ENCODE assay signal across 20 mouse cellular contexts in genomic region chr7:45693921-45694591, GRCm38 (mm10). TPM values are rescaled to one million over a fixed set of nuclear protein-coding genes. Genes with fewer than 3 reads are reported as not detected.
A peak's percentile ranks its signal among the peaks of the same experiment; 100 is the strongest.
DNase-seq lines count a peak whose midpoint lies in the region; ATAC-seq and TF ChIP-seq lines count a peak whose summit lies in the region.
"Had no signal": no experiment of that assay in that cellular context is flagged by ENCODE, and none has a peak within 500 bp of the region (broad histone marks: within the 10 kb centered on the region; RNA-seq: fewer than 3 reads in every experiment).

Sec1 (minus strand) TSS chr7:45694402.

- no peak for ATAC-seq in CD4-positive, CD25-positive, alpha-beta regulatory T cell, adult 4 months
- ATAC-seq in hindbrain, postnatal 0 days = peak; percentile 36; the same call in 1 of the 2 replicates
- no peak for ATAC-seq in hindbrain, embryonic 16.5 days
- ATAC-seq in embryonic facial prominence, embryonic 14.5 days (ENCODE audit: low read depth) = no peak
- ATAC-seq: forebrain, embryonic 15.5 days had no signal

- peak; percentile 3 for DNase-seq in CD4-positive, CD25-positive, alpha-beta regulatory T cell, adult 2 months (ENCODE audit: low read depth, low spot score)
- DNase-seq in hindbrain, postnatal 0 days (ENCODE audit: low spot score) = no peak
- DNase-seq in embryonic facial prominence, embryonic 14.5 days (ENCODE audit: low spot score) = no peak
- no peak for DNase-seq in cerebellum, postnatal 14 days
- DNase-seq in yolk sac, embryonic 10.5 days (ENCODE audit: low spot score) = no peak
- DNase-seq: adrenal gland, postnatal 25 days; cerebellum, adult 9-11 months; layer of hippocampus, postnatal 36 days; left cerebral cortex, postnatal 4 days; lung, adult 18-20 months; right cerebral cortex, postnatal 14 days; thymus, postnatal 14 days had no signal

- no peak within 1 kb of the TSS for H3K4me2 ChIP-seq in hindbrain, postnatal 0 days (ENCODE audit: low read depth, low read length)
- no peak within 1 kb of the TSS for H3K4me2 ChIP-seq in hindbrain, embryonic 16.5 days (ENCODE audit: low read length)
- no peak within 1 kb of the TSS for H3K4me2 ChIP-seq in embryonic facial prominence, embryonic 14.5 days (ENCODE audit: low read depth, low read length)
- H3K4me2 ChIP-seq: forebrain, embryonic 15.5 days; heart, embryonic 15.5 days had no signal

- no peaks in the 10 kb centered on the region for H3K36me3 ChIP-seq in hindbrain, postnatal 0 days (ENCODE audit: insufficient read depth, low read length)
- no peaks in the 10 kb centered on the region for H3K36me3 ChIP-seq in hindbrain, embryonic 16.5 days (ENCODE audit: control insufficient read depth, insufficient read depth, low read length)
- no peaks in the 10 kb centered on the region for H3K36me3 ChIP-seq in E14TG2a.4 (ENCODE audit: insufficient read depth, low read length)
- no peaks in the 10 kb centered on the region for H3K36me3 ChIP-seq in embryonic facial prominence, embryonic 14.5 days (ENCODE audit: control insufficient read depth, insufficient read depth, low read length)
- H3K36me3 ChIP-seq: forebrain, embryonic 15.5 days; G1E; heart, embryonic 15.5 days had no signal

- no peaks in the 10 kb centered on the region for H3K27me3 ChIP-seq in hindbrain, postnatal 0 days (ENCODE audit: insufficient read depth, low read length)
- 0 out of 2 replicates have a peak, but pooled peaks cover 2% of the 10 kb centered on the region for H3K27me3 ChIP-seq in hindbrain, embryonic 16.5 days (replicated peaks; ENCODE audit: control insufficient read depth, insufficient read depth, low read length)
- peaks cover 79% of the 10 kb centered on the region for H3K27me3 ChIP-seq in E14TG2a.4 (ENCODE audit: insufficient read depth, low read length)
- peaks cover 9% of the 10 kb centered on the region for H3K27me3 ChIP-seq in embryonic facial prominence, embryonic 14.5 days (replicated peaks; ENCODE audit: control insufficient read depth, insufficient read depth, low read length)

- no peak within 1 kb of the TSS for H3K9ac ChIP-seq in hindbrain, postnatal 0 days (replicated peaks; ENCODE audit: low read length)
- no peak within 1 kb of the TSS for H3K9ac ChIP-seq in hindbrain, embryonic 16.5 days (ENCODE audit: low read depth, low read length)
- no peak within 1 kb of the TSS for H3K9ac ChIP-seq in embryonic facial prominence, embryonic 14.5 days (ENCODE audit: low read depth, low read length)
- H3K9ac ChIP-seq: forebrain, embryonic 15.5 days; heart, embryonic 15.5 days had no signal

- H3K9me3 ChIP-seq in hindbrain, postnatal 0 days (ENCODE audit: low read length) = no peaks in the 10 kb centered on the region
- H3K9me3 ChIP-seq in hindbrain, embryonic 16.5 days (ENCODE audit: control insufficient read depth, low read length) = no peaks in the 10 kb centered on the region
- H3K9me3 ChIP-seq in E14TG2a.4 (ENCODE audit: low read length) = peaks cover 6% of the 10 kb centered on the region; the same call in 1 of the 2 replicates
- no peaks in the 10 kb centered on the region for H3K9me3 ChIP-seq in embryonic facial prominence, embryonic 14.5 days (ENCODE audit: control insufficient read depth, low read length)
- H3K9me3 ChIP-seq: forebrain, embryonic 15.5 days; heart, embryonic 15.5 days; megakaryocyte, embryonic 14.5 days had no signal

- H3K4me3 ChIP-seq in hindbrain, postnatal 0 days (ENCODE audit: low read length) = no peak within 1 kb of the TSS
- H3K4me3 ChIP-seq in hindbrain, embryonic 16.5 days (ENCODE audit: low read length) = no peak within 1 kb of the TSS
- H3K4me3 ChIP-seq in E14TG2a.4 (replicated peaks; ENCODE audit: low read length) = peak within 1 kb of the TSS; percentile 53
- H3K4me3 ChIP-seq in embryonic facial prominence, embryonic 14.5 days (ENCODE audit: low read depth, low read length) = no peak within 1 kb of the TSS
- H3K4me3 ChIP-seq: forebrain, embryonic 15.5 days; heart, embryonic 15.5 days; megakaryocyte, embryonic 14.5 days had no signal

- H3K27ac ChIP-seq in hindbrain, postnatal 0 days = no peak within 1 kb of the TSS
- H3K27ac ChIP-seq in hindbrain, embryonic 16.5 days (ENCODE audit: low read depth, low read length) = no peak within 1 kb of the TSS
- H3K27ac ChIP-seq in embryonic facial prominence, embryonic 14.5 days (replicated peaks; ENCODE audit: low read depth, low read length) = peak within 1 kb of the TSS; percentile 17; the same call in 1 of the 2 replicates
- H3K27ac ChIP-seq: forebrain, embryonic 15.5 days; heart, embryonic 15.5 days; kidney, postnatal 0 days had no signal

- TF ChIP-seq CTCF in hindbrain, postnatal 0 days (IDR thresholded peaks at IDR 0.05; ENCODE audit: low read depth) = no peak
- TF ChIP-seq CTCF in E14TG2a.4 (conservative IDR thresholded peaks at IDR 0.05; ENCODE audit: low read length) = no peak

- WGBS in hindbrain, postnatal 0 days = 89% methylated on average over 50 of the region's 50 CpGs
- 86% methylated on average over 50 of the region's 50 CpGs for WGBS in hindbrain, embryonic 16.5 days
- 91% methylated on average over 50 of the region's 50 CpGs for WGBS in embryonic facial prominence, embryonic 14.5 days

- no peaks in the 10 kb centered on the region for H3K4me1 ChIP-seq in hindbrain, postnatal 0 days (ENCODE audit: insufficient read depth, low read length)
- H3K4me1 ChIP-seq in hindbrain, embryonic 16.5 days (ENCODE audit: control insufficient read depth, insufficient read depth, low read depth, low read length) = no peaks in the 10 kb centered on the region
- H3K4me1 ChIP-seq in E14TG2a.4 (replicated peaks; ENCODE audit: low read depth, low read length) = peaks cover 33% of the 10 kb centered on the region
- H3K4me1 ChIP-seq in embryonic facial prominence, embryonic 14.5 days (ENCODE audit: control insufficient read depth, insufficient read depth, low read length) = 0 out of 2 replicates have a peak, but pooled peaks cover 7% of the 10 kb centered on the region
- H3K4me1 ChIP-seq: forebrain, embryonic 15.5 days had no signal

RNA-seq across cellular contexts. Expression of gene Sec1, which starts in this region (rescaled TPM):
- polyA plus RNA-seq in CD4-positive, CD25-positive, alpha-beta regulatory T cell, adult 4 months (2017; shearing (Covaris generic)) = under 1 TPM in 1 of 2 experiments, not detected in 1; 0.30 TPM
- 0.68 and 0.79 TPM in 2 replicates for total RNA-seq in hindbrain, postnatal 0 days (2014; rRNA removed)
- 0.35 and 0.48 TPM in 2 replicates for polyA plus RNA-seq in hindbrain, postnatal 0 days (2015; fragmentation: Nextera tagmentation; extraction: Ambion mirVana)
- polyA plus RNA-seq in hindbrain, embryonic 16.5 days (2015; fragmentation: Nextera tagmentation; extraction: Ambion mirVana) = 0.43 and 0.45 TPM in 2 replicates
- 2.1 and 2.5 TPM in 2 replicates for polyA plus RNA-seq in embryonic facial prominence, embryonic 14.5 days (2014; fragmentation: Nextera tagmentation; extraction: Ambion mirVana)
- total RNA-seq: G1E had no signal

Comparison
In these comparisons a context has a peak if more than half of its experiments do, and no peak if none do; other contexts are left out.
1. Peak in ATAC-seq in hindbrain, postnatal 0 days; RNA of the gene not detected or under 1 TPM.